In genomic region chr5:111799700-111800311, GRCm38 (mm10) we compare ENCODE assay signal across 8 mouse cellular contexts.
DNase-seq lines count a peak whose midpoint lies in the region; ATAC-seq and TF ChIP-seq lines count a peak whose summit lies in the region.

No protein-coding gene starts in this region.

- peaks cover 7% of the 10 kb centered on the region for H3K27me3 ChIP-seq in limb, embryonic 13.5 days
- H3K27me3 ChIP-seq in stomach, embryonic 14.5 days (ENCODE audit: control insufficient read depth, insufficient read depth, low read length), result 0 out of 2 replicates have a peak, but pooled peaks cover 3% of the 10 kb centered on the region
- H3K27me3 ChIP-seq in thymus, adult 2 months (ENCODE audit: control insufficient read depth, insufficient read depth, low read length), result no peaks in the 10 kb centered on the region

- 2% methylated on average over 15 of the region's 15 CpGs for WGBS in limb, embryonic 13.5 days
- whole genome bisulfite sequencing in stomach, embryonic 14.5 days, result 19% methylated on average over 15 of the region's 15 CpGs
- 27% methylated on average over 15 of the region's 15 CpGs for WGBS in thymus, adult 2 months

- no peaks in the 10 kb centered on the region for H3K9me3 ChIP-seq in limb, embryonic 13.5 days
- H3K9me3 ChIP-seq in stomach, embryonic 14.5 days (ENCODE audit: control insufficient read depth, low read depth, low read length), result no peaks in the 10 kb centered on the region

- H3K36me3 ChIP-seq in limb, embryonic 13.5 days, result no peaks in the 10 kb centered on the region
- H3K36me3 ChIP-seq in stomach, embryonic 14.5 days (ENCODE audit: control insufficient read depth, insufficient read depth, low read length), result no peaks in the 10 kb centered on the region
- no peaks in the 10 kb centered on the region for H3K36me3 ChIP-seq in thymus, adult 2 months (ENCODE audit: control insufficient read depth, insufficient read depth, low read length)

- no peak for TF ChIP-seq POLR2A in thymus, adult 2 months (IDR thresholded peaks at IDR 0.05; ENCODE audit: control insufficient read depth, extremely low read depth, insufficient read depth, low read length, poor library complexity)

- peak; percentile 88 to 90 for ATAC-seq in hematopoietic stem cell, adult 5-6 weeks (replicated peaks in 1 of 2; ENCODE audit: insufficient read depth in 1 of 2, low FRiP score in 2 of 2, low TSS enrichment in 1 of 2, low read depth in 1 of 2, poor library complexity in 2 of 2, severe bottlenecking in 2 of 2)
- ATAC-seq in limb, embryonic 13.5 days (ENCODE audit: low FRiP score, low read depth), result peak; percentile 93
- ATAC-seq in stomach, embryonic 14.5 days (ENCODE audit: insufficient number of reproducible peaks, insufficient read depth, low FRiP score, low read depth), result peak; percentile 64; the same call in 1 of the 2 replicates
- no peak for ATAC-seq in erythroid progenitor cell, adult 5-6 weeks (replicated peaks; ENCODE audit: low FRiP score, poor library complexity, severe bottlenecking)

- H3K4me1 ChIP-seq in limb, embryonic 13.5 days, result peaks cover 51% of the 10 kb centered on the region
- H3K4me1 ChIP-seq in stomach, embryonic 14.5 days (ENCODE audit: control insufficient read depth, insufficient read depth, low read length), result peaks cover 15% of the 10 kb centered on the region
- no peaks in the 10 kb centered on the region for H3K4me1 ChIP-seq in thymus, adult 2 months (replicated peaks; ENCODE audit: control insufficient read depth, insufficient read depth, low read length)

- TF ChIP-seq CTCF in thymus, adult 2 months (IDR thresholded peaks at IDR 0.05; ENCODE audit: borderline replicate concordance, control insufficient read depth, extremely low read depth, insufficient read depth, low read length, poor library complexity), result no peak

- H3K4me3 ChIP-seq in limb, embryonic 13.5 days, result no peak overlapping the region
- H3K4me3 ChIP-seq in stomach, embryonic 14.5 days (ENCODE audit: low read depth, low read length), result no peak overlapping the region
- H3K4me3 ChIP-seq in thymus, adult 2 months (ENCODE audit: control insufficient read depth, insufficient read depth, low read length), result no peak overlapping the region

- DNase-seq in Muller cell, postnatal 12 days (ENCODE audit: inconsistent ontology term), result peak; percentile 82
- peak; percentile 88 for DNase-seq in adrenal gland, postnatal 14 days
- DNase-seq in fat pad, adult 2 months (ENCODE audit: extremely low read depth, low read depth, low spot score), result peak; percentile 7
- no peak for DNase-seq in thymus, adult 2 months

- peak overlapping the region; percentile 50 for H3K9ac ChIP-seq in limb, embryonic 13.5 days
- H3K9ac ChIP-seq in stomach, embryonic 14.5 days (replicated peaks; ENCODE audit: low read depth, low read length), result no peak overlapping the region

- peak overlapping the region; percentile 94 for H3K27ac ChIP-seq in limb, embryonic 13.5 days
- peak overlapping the region; percentile 66; the same call in 1 of the 2 replicates for H3K27ac ChIP-seq in stomach, embryonic 14.5 days (ENCODE audit: low read length)
- no peak overlapping the region for H3K27ac ChIP-seq in thymus, adult 2 months (ENCODE audit: control insufficient read depth, insufficient read depth, low read length)

- H3K4me2 ChIP-seq in limb, embryonic 13.5 days (replicated peaks), result peak overlapping the region; percentile 38
- H3K4me2 ChIP-seq in stomach, embryonic 14.5 days (replicated peaks; ENCODE audit: low read depth, low read length), result no peak overlapping the region
